Mouse (Mus musculus): ENCODE data around the gene Tomm40l. TPM values are rescaled to one million over a fixed set of nuclear protein-coding genes. Genes with fewer than 3 reads are reported as not detected.

Gene Tomm40l
- polyA plus RNA-seq (2016; fragmentation: Nextera tagmentation; extraction: Ambion mirVana): 32.2 and 34.7 TPM in 2 replicates

DNA sequence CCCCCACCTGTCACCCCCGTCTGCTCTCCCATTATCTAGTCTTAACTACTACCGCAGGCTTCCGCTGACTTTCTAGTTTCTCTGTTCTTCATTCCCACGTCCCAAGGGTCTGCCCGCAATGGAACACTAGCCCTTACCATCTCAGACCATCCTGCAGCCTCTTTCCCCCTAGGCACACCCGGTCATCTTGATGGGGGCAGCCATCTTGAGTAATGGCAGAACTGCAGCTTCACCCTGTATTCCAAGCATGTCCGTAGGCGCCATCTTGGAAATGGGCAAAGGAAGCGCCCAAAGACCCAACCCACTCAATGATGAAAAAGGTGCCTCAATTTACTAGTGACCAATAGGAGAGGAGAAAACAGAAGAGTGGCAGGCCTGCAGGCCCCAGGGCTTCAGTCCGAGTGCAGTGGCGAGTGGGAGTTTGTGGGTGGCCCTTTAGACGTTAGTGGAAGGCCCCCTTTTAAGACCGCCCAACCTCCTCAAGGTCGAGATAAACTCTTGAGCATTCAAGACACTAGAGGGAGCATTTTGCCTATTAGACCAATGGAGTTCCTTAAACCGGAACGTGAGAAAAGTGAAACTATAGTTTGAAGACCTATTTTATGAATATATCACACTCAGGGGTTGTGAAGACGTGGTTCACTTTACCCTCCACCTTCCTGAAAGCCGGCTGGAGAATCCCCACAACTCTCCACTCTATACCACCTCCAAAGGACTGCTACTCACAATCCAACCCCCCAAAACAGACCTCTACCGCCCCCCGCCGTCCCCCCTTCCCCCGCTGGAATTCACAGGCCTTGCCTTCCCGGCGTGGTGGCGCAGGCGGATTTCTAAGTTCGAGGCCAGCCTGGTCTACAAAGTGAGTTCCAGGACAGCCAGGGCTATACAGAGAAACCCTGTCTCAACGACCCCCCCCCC lies at the start of gene Tomm40l:
TSS of gene Tomm40l (minus strand) at position 277 of the 918 bp plus-strand sequence.
- peak within 1 kb of the TSS; percentile 66 for H3K4me3 ChIP-seq
- WGBS: 4% methylated on average over 28 of the region's 28 CpGs
- H3K27me3 ChIP-seq (ENCODE audit: low read depth, poor library complexity, severe bottlenecking): no peaks in the 10 kb centered on the region
- H3K36me3 ChIP-seq: peaks cover 27% of the 10 kb centered on the region
- H3K27ac ChIP-seq (replicated peaks): peak within 1 kb of the TSS; percentile 85
- DNase-seq (ENCODE audit: low spot score): peak; percentile 93
- peaks cover 22% of the 10 kb centered on the region for H3K4me1 ChIP-seq
- H3K9me3 ChIP-seq (replicated peaks): no peaks in the 10 kb centered on the region

DNA sequence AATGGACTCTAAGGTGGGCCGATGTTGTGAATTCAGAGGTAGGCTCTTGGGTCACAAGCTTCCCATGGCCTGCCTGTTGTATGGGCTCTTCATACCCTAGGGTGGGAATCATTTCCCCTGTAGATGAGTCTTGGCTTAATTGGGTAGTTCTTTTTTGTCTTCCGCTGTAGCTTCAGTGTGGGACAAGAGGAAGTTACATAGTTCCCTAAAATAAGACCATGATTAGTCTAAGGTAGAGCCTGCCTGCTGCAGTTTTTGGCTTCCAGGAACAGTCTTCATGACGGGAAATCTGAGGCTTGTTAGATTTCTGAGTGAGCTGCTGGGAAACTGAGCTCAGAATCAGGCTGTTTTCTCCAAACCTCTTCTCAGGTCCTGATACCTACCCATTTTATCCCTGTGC lies 49.8 kb upstream of the Tomm40l start:
- Histone ChIP-seq H3K27ac (replicated peaks) (no peak overlapping the region), H3K4me3 (peak overlapping the region; percentile 86; the same call in 1 of the 2 replicates), H3K36me3 (peaks cover 56% of the 10 kb centered on the region), H3K9me3 (replicated peaks) (no peaks in the 10 kb centered on the region), H3K27me3 (ENCODE audit: low read depth, poor library complexity, severe bottlenecking) (no peaks in the 10 kb centered on the region), H3K4me1 (peaks cover 25% of the 10 kb centered on the region)
- no peak for DNase-seq (ENCODE audit: low spot score)
- WGBS: 91% methylated on average over 3 of the region's 3 CpGs

DNA sequence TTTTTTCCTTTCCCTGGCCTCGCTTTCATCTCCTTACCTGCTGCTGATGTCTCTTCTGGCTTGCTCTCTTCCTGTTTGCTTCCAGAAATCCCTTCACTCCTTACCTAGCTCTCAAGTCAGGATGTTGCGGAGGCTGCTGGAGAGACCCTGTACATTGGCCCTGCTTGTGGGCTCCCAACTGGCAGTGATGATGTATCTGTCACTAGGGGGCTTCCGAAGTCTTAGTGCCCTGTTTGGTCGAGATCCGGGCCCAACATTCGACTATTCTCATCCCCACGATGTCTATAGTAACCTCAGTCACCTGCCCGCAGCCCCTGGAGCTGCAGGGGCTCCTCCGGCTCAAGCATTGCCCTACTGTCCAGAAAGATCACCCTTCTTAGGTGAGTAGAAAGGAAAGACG lies 49.3 kb upstream of the Tomm40l start:
- Histone ChIP-seq H3K36me3 (peaks cover 52% of the 10 kb centered on the region), H3K27ac (replicated peaks) (no peak overlapping the region), H3K4me3 (peak overlapping the region; percentile 86; the same call in 1 of the 2 replicates), H3K4me1 (peaks cover 25% of the 10 kb centered on the region), H3K9me3 (replicated peaks) (no peaks in the 10 kb centered on the region), H3K27me3 (ENCODE audit: low read depth, poor library complexity, severe bottlenecking) (no peaks in the 10 kb centered on the region)
- 79% methylated on average over 10 of the region's 10 CpGs for WGBS
- DNase-seq (ENCODE audit: low spot score): no peak

DNA sequence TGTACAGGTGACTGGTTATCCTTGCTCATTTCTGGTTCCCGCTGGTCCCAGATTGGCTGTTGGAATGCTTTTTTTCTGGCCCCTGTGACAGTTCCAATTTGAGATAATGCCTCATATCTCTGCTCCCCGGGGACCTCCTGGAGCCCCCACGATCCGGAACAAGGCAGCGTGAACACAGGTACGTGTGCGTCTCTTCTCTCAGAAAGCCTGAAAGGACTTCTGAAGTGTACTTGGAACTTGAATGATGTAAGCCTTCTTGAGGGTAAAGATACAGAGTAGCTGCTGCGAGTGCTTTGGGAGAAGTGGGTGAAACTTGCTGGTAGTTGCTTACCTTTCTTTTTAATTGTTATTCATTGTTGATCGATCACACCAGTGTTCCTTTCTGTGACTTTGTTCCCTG lies 48.9 kb upstream of the Tomm40l start:
- Histone ChIP-seq H3K4me3 (peak overlapping the region; percentile 86), H3K27ac (replicated peaks) (0 out of 2 replicates have a peak overlapping the region, but pooled peaks have one; percentile 84), H3K9me3 (replicated peaks) (no peaks in the 10 kb centered on the region), H3K4me1 (peaks cover 25% of the 10 kb centered on the region), H3K27me3 (ENCODE audit: low read depth, poor library complexity, severe bottlenecking) (no peaks in the 10 kb centered on the region), H3K36me3 (peaks cover 47% of the 10 kb centered on the region)
- no peak for DNase-seq (ENCODE audit: low spot score)
- 62% methylated on average over 9 of the region's 9 CpGs for WGBS

DNA sequence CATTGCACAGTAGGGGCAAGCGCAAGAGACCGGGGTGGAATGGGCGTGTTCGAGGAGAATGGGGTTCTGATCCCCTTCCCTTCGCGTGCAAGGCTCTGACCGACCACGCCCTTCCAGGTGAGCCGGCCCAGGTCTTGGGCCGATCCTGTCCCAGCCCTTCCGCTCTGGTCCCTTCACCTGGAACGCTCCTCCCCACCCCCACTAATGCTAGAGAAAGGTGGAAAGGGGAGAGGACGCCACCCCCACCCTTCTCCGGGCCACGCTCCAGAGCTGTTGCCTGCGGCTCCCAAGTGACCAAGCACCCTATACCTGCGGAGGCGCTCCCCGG lies 48.2 kb upstream of the Tomm40l start:
- Histone ChIP-seq H3K27me3 (ENCODE audit: low read depth, poor library complexity, severe bottlenecking) (no peaks in the 10 kb centered on the region), H3K9me3 (replicated peaks) (no peaks in the 10 kb centered on the region), H3K36me3 (peaks cover 41% of the 10 kb centered on the region), H3K4me3 (peak overlapping the region; percentile 86), H3K27ac (replicated peaks) (peak overlapping the region; percentile 84), H3K4me1 (peaks cover 25% of the 10 kb centered on the region)
- under 1% methylated on average over 19 of the region's 19 CpGs for WGBS
- no peak for DNase-seq (ENCODE audit: low spot score)

DNA sequence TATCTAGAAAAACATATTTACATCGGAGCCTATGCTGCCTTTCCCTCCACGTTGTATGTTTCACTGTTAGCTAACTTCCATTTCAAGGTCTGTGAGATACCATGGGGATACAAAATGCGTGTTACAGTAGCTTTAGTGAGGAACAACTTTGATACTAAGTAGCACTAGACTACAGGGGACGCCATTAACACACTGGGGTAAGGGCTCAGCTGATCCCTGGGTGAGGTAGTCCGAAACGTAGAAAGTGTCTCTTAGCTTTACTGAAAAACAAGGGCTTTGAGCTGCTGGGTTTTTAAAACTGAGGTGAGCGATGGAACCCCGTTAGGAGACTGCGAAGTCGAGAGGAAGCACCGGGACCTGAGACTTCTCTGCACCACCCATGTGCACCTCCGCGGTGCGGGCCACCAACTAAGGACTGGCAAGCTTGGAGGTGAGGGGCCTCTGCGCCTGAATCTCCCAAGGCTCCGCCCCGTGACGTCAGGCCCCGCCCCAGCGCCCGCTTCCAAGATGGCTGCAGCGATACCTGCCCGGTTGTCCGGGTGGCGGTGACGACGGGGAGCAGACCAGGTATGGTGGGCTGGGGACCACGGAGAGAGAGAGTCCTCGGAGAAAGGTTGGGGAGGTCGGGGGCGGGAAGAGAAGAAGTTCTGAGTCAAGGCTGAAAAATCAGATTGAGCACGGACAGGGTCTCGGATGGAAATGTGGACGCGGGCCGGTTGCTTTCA lies 47.7 kb upstream of the Tomm40l start, which contains the start of gene B4galt3:
TSS of gene B4galt3 (plus strand) at position 481 of the 725 bp plus-strand sequence.
- H3K4me3 ChIP-seq: peak within 1 kb of the TSS; percentile 86
- H3K27me3 ChIP-seq (ENCODE audit: low read depth, poor library complexity, severe bottlenecking): no peaks in the 10 kb centered on the region
- WGBS: 4% methylated on average over 36 of the region's 36 CpGs
- H3K36me3 ChIP-seq: peaks cover 35% of the 10 kb centered on the region
- H3K27ac ChIP-seq (replicated peaks): peak within 1 kb of the TSS; percentile 84
- H3K4me1 ChIP-seq: peaks cover 25% of the 10 kb centered on the region
- peak; percentile 94 for DNase-seq (ENCODE audit: low spot score)
- H3K9me3 ChIP-seq (replicated peaks): no peaks in the 10 kb centered on the region

DNA sequence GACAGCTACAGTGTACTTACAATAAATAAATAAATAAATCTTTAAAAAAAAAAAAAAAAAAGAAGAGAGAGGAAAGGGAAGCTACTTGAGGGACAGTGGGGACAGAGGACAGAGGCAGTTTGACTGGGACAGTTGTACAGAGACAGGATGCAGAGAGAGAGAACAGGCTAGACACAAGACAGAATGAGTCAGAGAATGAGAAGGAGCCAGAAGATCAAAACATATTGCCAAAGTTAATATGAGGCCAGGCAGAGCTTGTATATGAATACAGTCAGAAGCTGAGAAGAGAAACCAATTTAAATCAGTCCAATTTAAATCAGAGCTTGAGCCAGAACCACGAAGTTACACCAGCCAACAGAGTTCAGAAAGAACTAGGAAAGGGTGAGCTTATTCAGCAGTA lies 46.0 kb upstream of the Tomm40l start:
- 62% methylated on average over 1 of the region's 1 CpGs for WGBS
- Histone ChIP-seq H3K4me1 (peaks cover 27% of the 10 kb centered on the region), H3K9me3 (replicated peaks) (no peaks in the 10 kb centered on the region), H3K27me3 (ENCODE audit: low read depth, poor library complexity, severe bottlenecking) (no peaks in the 10 kb centered on the region), H3K27ac (replicated peaks) (no peak overlapping the region), H3K36me3 (peaks cover 19% of the 10 kb centered on the region), H3K4me3 (no peak overlapping the region)
- DNase-seq (ENCODE audit: low spot score): no peak

DNA sequence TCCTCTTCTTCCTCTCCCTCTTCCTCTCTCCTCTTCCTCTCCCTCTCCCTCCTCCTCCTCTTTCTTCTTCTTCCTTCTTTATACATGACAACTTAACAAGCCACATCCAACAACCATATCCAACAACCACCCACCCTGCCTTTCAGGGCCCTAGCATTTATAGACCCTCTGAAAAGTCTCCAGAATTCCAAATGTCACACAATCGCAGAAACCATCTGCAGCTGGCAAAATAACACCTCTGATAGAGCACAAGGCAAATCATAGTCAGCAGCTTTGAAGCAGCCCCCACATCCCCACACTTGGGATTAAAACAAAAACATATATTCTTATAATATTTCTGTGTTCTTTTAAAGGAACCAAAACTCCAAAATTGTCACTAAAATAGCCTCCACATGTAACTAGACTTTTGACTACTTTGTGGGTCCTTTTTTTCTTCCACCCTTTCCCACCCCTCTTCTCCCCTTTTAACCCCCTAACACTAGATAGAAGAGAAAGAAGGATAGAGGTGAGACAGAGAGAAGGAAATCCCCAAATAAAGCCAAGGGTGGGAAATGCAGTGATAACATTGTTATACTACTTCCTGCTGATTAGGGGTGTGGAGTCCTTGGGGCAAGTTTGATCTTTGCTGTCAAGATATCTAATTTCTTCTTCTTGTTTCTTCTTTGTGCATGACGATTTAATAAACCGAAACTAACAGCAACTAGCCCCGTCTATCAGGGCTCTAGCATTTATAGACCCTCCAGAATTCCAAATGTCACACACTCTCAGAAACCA lies 43.8 kb upstream of the Tomm40l start:
- H3K4me3 ChIP-seq: no peak overlapping the region
- 82% methylated on average over 4 of the region's 4 CpGs for WGBS
- H3K27ac ChIP-seq (replicated peaks): no peak overlapping the region
- H3K27me3 ChIP-seq (ENCODE audit: low read depth, poor library complexity, severe bottlenecking): no peaks in the 10 kb centered on the region
- no peak for DNase-seq (ENCODE audit: low spot score)
- peaks cover 33% of the 10 kb centered on the region for H3K4me1 ChIP-seq
- H3K9me3 ChIP-seq (replicated peaks): no peaks in the 10 kb centered on the region
- H3K36me3 ChIP-seq: no peaks in the 10 kb centered on the region

DNA sequence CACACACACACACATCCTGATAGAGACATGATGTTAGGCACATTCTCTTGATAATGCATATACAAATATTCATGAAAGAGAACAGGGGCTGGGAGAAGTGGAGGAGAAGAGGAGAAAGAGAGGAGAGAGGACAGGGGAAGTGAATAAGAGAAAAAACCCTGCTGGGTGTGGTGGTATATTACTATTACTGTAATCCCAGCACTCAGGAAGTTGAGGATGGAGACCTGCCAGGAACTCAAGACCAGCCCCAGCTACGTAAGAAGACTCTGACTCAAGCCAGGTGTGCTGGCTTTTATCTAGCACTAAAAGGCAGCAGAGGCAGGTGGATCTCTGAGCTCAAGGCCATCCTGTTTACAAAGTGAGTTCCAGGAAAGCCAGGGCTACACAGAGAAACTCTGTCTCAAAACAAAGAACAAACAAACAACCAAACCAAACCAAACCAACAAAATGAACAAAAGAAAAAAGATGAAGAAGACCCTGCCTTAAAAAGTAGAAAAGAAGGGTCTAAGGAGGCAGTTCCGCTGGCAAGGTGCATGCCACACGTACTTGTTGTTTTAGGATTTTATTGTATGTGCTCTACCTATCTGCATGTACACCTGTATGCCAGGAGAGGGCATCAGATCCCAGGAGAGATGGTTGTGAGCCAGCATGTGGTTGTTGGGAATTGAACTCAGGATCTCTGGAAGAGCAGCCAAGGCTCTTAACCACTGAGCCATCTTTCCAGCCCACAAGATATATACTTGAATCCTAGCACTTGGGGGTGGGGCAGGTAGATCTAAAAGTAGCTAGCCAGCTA lies 41.5 kb upstream of the Tomm40l start:
- Histone ChIP-seq H3K27me3 (ENCODE audit: low read depth, poor library complexity, severe bottlenecking) (no peaks in the 10 kb centered on the region), H3K9me3 (replicated peaks) (no peaks in the 10 kb centered on the region), H3K36me3 (peaks cover 4% of the 10 kb centered on the region), H3K4me3 (no peak overlapping the region), H3K27ac (replicated peaks) (peak overlapping the region; percentile 5; the same call in 1 of the 2 replicates), H3K4me1 (peaks cover 18% of the 10 kb centered on the region)
- WGBS: 87% methylated on average over 3 of the region's 3 CpGs
- DNase-seq (ENCODE audit: low spot score): no peak

DNA sequence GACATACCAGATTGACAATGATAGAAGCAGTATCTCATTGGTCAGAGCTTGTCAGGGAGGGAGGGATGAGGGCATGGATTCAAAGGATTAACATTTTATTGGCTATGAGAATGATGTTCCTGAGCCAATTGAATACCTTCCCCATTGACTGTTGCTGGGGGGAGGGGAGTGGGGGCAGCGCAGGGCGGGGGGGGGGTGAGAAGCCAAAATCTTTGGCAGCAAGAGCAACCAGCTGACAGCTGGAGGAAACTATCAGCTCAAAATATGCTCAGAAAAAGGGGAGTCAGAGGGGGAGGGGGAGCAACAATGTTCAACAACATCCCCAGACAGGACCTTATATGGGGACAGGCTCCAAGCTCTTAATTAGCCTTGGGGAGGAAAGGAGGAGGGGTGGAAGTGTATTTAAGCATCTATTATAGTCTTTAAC lies 40.9 kb upstream of the Tomm40l start:
- peaks cover 21% of the 10 kb centered on the region for H3K4me1 ChIP-seq
- H3K9me3 ChIP-seq (replicated peaks): no peaks in the 10 kb centered on the region
- peak overlapping the region; percentile 5; the same call in 1 of the 2 replicates for H3K27ac ChIP-seq (replicated peaks)
- peaks cover 9% of the 10 kb centered on the region for H3K36me3 ChIP-seq
- 5% methylated on average over 2 of the region's 2 CpGs for WGBS
- peak overlapping the region; percentile 44 for H3K4me3 ChIP-seq
- peak; percentile 36 for DNase-seq (ENCODE audit: low spot score)
- H3K27me3 ChIP-seq (ENCODE audit: low read depth, poor library complexity, severe bottlenecking): no peaks in the 10 kb centered on the region

DNA sequence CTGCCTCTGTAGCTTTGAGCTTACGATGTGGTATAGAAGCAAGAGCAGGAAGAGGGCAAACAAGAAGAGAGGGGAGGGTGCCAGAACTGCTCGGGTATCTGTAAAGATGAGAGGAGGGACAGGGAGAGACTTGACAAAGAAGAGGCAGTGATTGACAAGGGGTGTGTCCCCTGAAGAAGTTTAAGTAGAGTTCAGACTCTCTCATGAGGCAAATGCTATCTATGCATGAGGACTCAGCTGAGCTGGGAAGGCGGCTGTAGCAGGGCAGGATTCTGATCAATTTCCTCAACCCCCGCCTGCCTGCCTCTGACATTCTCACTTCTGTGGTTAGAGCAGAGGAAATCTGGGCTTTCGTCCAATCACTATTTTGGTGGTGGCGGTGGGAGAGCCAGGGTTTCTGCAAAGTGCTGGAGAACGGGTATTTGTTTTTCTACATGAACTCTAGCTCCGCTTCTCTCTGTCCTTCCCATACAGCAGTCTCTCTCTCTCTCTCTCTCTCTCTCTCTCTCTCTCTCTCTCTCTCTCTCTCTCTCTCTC lies 40.3 kb upstream of the Tomm40l start:
- WGBS: 12% methylated on average over 8 of the region's 8 CpGs
- no peak for DNase-seq (ENCODE audit: low spot score)
- Histone ChIP-seq H3K27ac (replicated peaks) (peak overlapping the region; percentile 72), H3K36me3 (peaks cover 14% of the 10 kb centered on the region), H3K27me3 (ENCODE audit: low read depth, poor library complexity, severe bottlenecking) (no peaks in the 10 kb centered on the region), H3K4me1 (peaks cover 21% of the 10 kb centered on the region), H3K9me3 (replicated peaks) (no peaks in the 10 kb centered on the region), H3K4me3 (peak overlapping the region; percentile 44)
